Mouse (Mus musculus): ENCODE data around the gene Rnf39.

DNA sequence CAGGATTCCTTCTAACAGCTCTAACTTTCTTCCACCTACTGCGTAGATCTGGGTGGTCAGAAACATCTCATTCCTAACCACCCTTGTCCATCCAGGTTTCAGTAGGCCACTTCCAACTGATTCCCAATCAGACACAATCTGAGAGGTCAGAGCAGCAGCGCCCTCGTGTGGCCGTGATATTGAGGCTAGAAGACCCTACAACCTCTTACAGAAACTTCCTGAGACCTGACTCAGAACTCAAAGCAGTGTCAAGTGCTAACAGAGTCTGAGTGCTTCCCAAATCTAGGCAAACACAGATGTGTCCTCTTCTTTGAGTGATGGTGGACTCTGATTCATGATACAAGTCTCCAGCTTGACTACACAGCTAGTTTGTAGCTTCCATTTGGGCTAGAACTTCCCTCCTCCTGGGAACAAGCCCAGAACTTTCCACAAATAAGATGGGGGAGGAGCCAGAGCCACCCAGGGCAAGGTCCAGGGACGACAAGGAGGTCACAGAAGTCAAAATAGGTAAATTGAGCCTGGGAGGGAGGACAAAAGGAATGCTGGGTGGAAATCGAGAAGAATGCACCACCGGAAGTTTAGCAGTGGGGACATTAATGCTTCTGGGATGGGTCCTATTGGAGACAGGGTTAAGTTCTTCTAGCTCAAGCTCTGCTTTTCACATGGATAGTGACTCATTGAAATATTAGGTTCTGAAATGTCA is 54.5 kb downstream of the Rnf39 start:
- TF ChIP-seq MEF2A (IDR thresholded peaks at IDR 0.05; ENCODE audit: borderline replicate concordance, low read depth, low read length) (no peak), E2F4 (IDR thresholded peaks at IDR 0.05; ENCODE audit: insufficient replicate concordance, low read depth, low read length) (no peak)

Data from CH12.LX (cell line).